Mouse (Mus musculus): ENCODE measurements around the gene Rcsd1. TPM values are rescaled to one million over a fixed set of nuclear protein-coding genes. Genes with fewer than 3 reads are reported as not detected.

Gene Rcsd1
- polyA plus RNA-seq, 1 experiment from 2014 or later: 16.2 TPM

DNA sequence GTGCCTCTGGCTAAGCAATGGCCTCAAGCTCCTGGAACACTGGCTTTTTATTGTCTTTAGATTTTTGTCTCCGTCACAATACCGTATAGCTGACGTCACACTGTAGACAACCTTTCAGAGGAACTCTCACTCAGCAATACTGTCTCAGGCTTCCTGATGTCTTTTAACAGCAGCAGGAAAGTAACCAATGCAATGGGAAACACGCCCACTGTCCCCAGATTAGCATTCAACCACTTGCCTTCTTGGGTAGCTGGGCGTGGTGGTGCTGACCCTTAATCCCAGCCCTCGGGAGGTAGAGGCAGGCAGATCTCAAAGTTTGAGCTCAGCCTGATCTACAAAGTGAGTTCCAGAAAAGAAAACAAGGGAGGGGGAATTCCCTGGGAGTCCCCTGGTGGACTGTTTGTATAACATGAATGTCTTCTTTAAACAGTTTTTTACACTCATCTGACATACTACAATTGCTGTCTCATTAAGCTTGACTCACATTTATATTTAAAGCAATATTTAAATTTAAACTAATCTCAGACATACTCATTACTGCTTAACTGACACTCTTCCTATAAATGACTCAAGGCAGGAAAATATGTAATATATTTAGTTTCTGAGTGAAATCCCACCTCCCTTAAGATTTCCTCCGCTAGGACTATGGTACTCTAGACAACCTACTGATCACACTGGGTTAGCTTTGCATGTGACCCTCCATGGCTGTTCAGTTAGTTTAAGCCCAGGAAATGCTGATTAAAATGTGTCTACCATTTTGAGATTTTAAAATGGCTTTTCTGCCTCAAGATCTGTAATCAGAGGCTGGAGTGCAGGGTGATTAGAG is 99.8 kb downstream of the Rcsd1 start:
- 53% methylated on average over 7 of the region's 7 CpGs for WGBS
- no peak overlapping the region for H3K4me2 ChIP-seq (replicated peaks)
- H3K27me3 ChIP-seq: no peaks in the 10 kb centered on the region
- H3K27ac ChIP-seq: no peak overlapping the region
- no peaks in the 10 kb centered on the region for H3K9me3 ChIP-seq
- H3K4me1 ChIP-seq: peaks cover 22% of the 10 kb centered on the region
- no peak overlapping the region for H3K4me3 ChIP-seq
- peaks cover 50% of the 10 kb centered on the region for H3K36me3 ChIP-seq
- H3K9ac ChIP-seq: no peak overlapping the region
- no peak for ATAC-seq (ENCODE audit: low FRiP score, low read depth)

DNA sequence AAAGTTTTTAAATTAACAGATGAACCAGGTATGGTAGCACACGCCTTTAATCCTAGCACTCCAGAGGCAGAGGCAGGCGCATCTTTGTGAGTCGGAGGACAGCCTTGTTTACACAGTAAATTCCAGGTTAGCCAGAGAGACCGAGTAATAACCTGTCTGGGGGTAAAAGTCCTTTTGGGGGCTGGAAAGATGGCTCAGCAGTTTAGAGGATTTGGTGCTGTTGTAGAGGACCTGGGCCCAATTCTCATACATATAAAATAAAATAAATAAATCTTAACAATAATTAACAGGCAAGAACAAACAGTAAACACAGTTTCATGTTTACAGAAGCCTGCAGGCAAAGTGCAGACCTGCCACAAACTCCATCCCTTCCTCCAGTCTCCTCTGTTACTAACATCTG is 100.7 kb downstream of the Rcsd1 start:
- Histone ChIP-seq H3K36me3 (peaks cover 52% of the 10 kb centered on the region), H3K4me2 (replicated peaks) (no peak overlapping the region), H3K4me3 (no peak overlapping the region), H3K27me3 (no peaks in the 10 kb centered on the region), H3K27ac (no peak overlapping the region), H3K9me3 (no peaks in the 10 kb centered on the region), H3K4me1 (peaks cover 22% of the 10 kb centered on the region), H3K9ac (no peak overlapping the region)
- WGBS: 62% methylated on average over 4 of the region's 4 CpGs
- no peak for ATAC-seq (ENCODE audit: low FRiP score, low read depth)

DNA sequence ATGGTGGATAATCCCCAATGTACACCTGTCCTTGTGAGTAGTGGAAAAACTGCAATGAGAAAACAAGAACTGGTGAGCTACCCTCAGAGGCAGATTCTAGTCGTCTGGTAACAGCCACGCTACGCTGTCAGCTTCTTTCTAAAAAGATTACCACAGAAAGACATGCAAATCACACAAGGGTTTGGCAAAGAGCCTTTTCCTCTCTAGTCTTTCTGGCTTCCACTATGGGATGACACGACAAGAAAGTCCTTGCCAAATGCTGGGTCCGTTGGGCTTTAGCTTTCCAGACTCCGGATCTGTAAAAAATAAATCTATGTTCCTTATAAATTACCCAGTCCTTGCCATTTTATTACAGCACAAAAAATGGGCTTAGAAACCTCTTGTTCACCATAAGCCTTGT is 103.8 kb downstream of the Rcsd1 start:
- no peak overlapping the region for H3K27ac ChIP-seq
- 91% methylated on average over 6 of the region's 6 CpGs for WGBS
- H3K27me3 ChIP-seq: no peaks in the 10 kb centered on the region
- H3K4me2 ChIP-seq (replicated peaks): no peak overlapping the region
- no peak for ATAC-seq (ENCODE audit: low FRiP score, low read depth)
- H3K4me1 ChIP-seq: peaks cover 13% of the 10 kb centered on the region
- H3K4me3 ChIP-seq: no peak overlapping the region
- H3K9me3 ChIP-seq: no peaks in the 10 kb centered on the region
- H3K36me3 ChIP-seq: peaks cover 76% of the 10 kb centered on the region
- H3K9ac ChIP-seq: no peak overlapping the region

DNA sequence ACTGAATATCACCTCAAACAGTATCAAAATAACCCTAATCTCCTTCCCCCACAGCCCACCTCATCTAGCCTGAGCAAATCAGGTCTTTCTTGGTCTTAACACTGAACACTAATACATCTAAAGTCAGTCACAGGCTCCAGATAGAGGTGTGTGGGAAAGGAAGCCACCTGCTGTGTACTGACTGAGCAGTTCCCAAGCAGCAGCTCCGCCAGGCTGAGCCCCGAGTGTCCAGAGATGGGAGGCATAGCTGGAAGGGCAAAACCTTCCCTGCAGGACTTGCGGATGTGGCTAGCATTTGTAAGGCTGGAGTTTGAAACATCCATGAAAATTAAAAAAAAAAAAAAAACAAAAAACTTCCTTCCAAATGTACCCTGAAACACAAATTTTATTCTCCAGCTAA is 104.4 kb downstream of the Rcsd1 start:
- Histone ChIP-seq H3K4me2 (replicated peaks) (no peak overlapping the region), H3K27ac (no peak overlapping the region), H3K9ac (no peak overlapping the region), H3K4me1 (peaks cover 6% of the 10 kb centered on the region; the same call in 1 of the 2 replicates), H3K9me3 (no peaks in the 10 kb centered on the region), H3K36me3 (peaks cover 77% of the 10 kb centered on the region), H3K27me3 (no peaks in the 10 kb centered on the region), H3K4me3 (no peak overlapping the region)
- no peak for ATAC-seq (ENCODE audit: low FRiP score, low read depth)
- 85% methylated on average over 3 of the region's 3 CpGs for WGBS

DNA sequence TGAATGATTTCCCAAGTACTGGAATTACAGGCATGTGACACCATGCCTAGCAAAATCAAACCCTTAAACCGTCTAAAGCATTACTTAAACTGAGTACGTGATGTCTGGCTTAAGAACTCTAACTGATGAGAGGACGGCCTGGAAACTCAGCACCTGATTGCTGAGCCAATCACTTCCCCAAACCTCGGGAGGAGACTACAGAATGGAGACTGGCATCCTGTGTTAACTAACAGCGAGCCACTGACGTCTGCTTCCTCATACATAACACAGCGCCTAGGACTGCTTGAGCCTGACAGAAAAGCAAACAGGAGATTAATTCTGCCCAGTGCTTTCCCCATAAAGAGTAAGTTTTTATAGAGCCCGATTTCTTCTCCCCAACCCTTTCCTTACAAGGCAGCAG is 105.4 kb downstream of the Rcsd1 start:
- H3K4me3 ChIP-seq: no peak overlapping the region
- H3K9ac ChIP-seq: no peak overlapping the region
- no peak overlapping the region for H3K27ac ChIP-seq
- no peaks in the 10 kb centered on the region for H3K9me3 ChIP-seq
- no peak for ATAC-seq (ENCODE audit: low FRiP score, low read depth)
- H3K36me3 ChIP-seq: peaks cover 82% of the 10 kb centered on the region
- WGBS: 84% methylated on average over 8 of the region's 8 CpGs
- H3K27me3 ChIP-seq: no peaks in the 10 kb centered on the region
- H3K4me2 ChIP-seq (replicated peaks): no peak overlapping the region
- no peaks in the 10 kb centered on the region for H3K4me1 ChIP-seq

DNA sequence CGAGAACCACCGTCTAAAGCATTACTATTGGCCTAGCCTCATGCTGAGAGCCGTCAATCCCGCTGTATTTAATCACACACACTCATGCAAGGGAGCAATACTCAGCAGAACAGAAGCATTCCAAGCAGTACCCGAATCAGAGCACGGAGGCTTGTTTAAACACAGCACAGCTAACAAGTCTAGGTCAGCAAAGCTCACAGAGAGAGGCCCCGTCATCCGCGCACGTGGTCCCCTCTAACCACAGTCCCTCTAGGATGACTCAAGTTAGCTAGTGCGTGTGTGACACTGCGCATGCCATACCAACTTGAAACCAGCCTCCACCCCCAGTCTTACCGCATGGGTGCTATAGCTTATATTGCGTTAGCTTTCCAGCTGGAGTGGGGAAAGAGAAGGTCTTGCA is 106.3 kb downstream of the Rcsd1 start:
- Histone ChIP-seq H3K27me3 (no peaks in the 10 kb centered on the region), H3K4me2 (replicated peaks) (no peak overlapping the region), H3K9ac (no peak overlapping the region), H3K4me3 (no peak overlapping the region), H3K9me3 (no peaks in the 10 kb centered on the region), H3K27ac (no peak overlapping the region), H3K4me1 (no peaks in the 10 kb centered on the region), H3K36me3 (peaks cover 89% of the 10 kb centered on the region)
- no peak for ATAC-seq (ENCODE audit: low FRiP score, low read depth)
- 85% methylated on average over 14 of the region's 14 CpGs for WGBS

DNA sequence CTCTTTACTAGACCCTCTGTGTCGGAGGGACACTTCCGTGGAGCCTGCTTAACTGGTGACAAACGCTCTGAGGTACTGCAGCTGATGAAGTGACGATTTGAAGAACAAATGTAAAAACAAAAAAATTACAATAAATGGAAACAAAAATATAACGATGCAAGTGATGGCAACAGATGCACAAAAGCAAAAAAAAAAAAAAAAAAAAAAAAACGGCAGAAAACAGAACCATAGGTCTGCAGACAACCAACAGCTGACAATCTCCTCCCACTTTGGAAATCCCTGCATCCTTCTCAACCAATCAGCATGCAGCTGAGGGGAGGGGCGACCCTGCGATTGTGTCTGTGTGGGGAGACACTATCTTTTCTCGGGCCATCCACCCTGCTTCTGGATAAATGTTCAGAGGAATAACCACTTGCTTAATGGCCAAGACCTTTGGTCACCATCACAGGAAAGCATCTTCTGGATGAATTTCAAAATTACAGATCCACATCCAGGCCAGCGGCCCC is 107.7 kb downstream of the Rcsd1 start:
- Histone ChIP-seq H3K27me3 (no peaks in the 10 kb centered on the region), H3K9me3 (no peaks in the 10 kb centered on the region), H3K36me3 (peaks cover 88% of the 10 kb centered on the region), H3K9ac (no peak overlapping the region), H3K4me3 (no peak overlapping the region), H3K4me1 (no peaks in the 10 kb centered on the region), H3K27ac (no peak overlapping the region), H3K4me2 (replicated peaks) (no peak overlapping the region)
- ATAC-seq (ENCODE audit: low FRiP score, low read depth): no peak
- 88% methylated on average over 9 of the region's 10 CpGs for WGBS

Small RNAs within 50 kb of the gene (microRNA-seq; reads per million reads assigned to microRNA genes)
- not detected for gene Gm44458

Other genes starting within 250 kb of the Rcsd1 start
- 13.7 and 15.9 TPM in 2 replicates for gene Dcaf6, start 249.3 kb downstream of the Rcsd1 start, polyA plus RNA-seq (2015; fragmentation: Nextera tagmentation; extraction: Ambion mirVana)
- 139 and 149 TPM in 2 replicates for gene Mpc2, start 249.1 kb downstream of the Rcsd1 start, polyA plus RNA-seq (2015; fragmentation: Nextera tagmentation; extraction: Ambion mirVana)
- 0.18 TPM in 1 of 2 replicates, not detected in the other for gene Adcy10, start 224.6 kb downstream of the Rcsd1 start, polyA plus RNA-seq (2015; fragmentation: Nextera tagmentation; extraction: Ambion mirVana)
- gene Mpzl1, start 75.2 kb downstream of the Rcsd1 start, polyA plus RNA-seq (2015; fragmentation: Nextera tagmentation; extraction: Ambion mirVana): 196 TPM in 2 replicates
- gene Creg1, start 54.0 kb upstream of the Rcsd1 start, polyA plus RNA-seq (2015; fragmentation: Nextera tagmentation; extraction: Ambion mirVana): 49.3 and 55.7 TPM in 2 replicates
- gene Cd247, start 78.9 kb upstream of the Rcsd1 start, polyA plus RNA-seq (2015; fragmentation: Nextera tagmentation; extraction: Ambion mirVana): 0.48 and 0.69 TPM in 2 replicates